Mouse (Mus musculus) heart, embryonic 13.5 days (tissue): ENCODE results near the gene Rsph6a. TPM values are rescaled to one million over a fixed set of nuclear protein-coding genes. Genes with fewer than 3 reads are reported as not detected.

Experiments used
- ATAC-seq: fragments of 200-750 bp; cut with Nextera tagmentation; 2 replicates; pipeline ENCODE4 v1.8.0; 2017; ENCODE audit warnings: moderate TSS enrichment; ENCODE audit not compliant: insufficient number of reproducible peaks, low FRiP score, low TSS enrichment; ENCODE audit errors: extremely low read depth
- H3K27ac ChIP-seq: fragments of 300-500 bp; sonication (generic); replicated peaks from 2 replicates; pipeline ENCODE4 v1.5.1; 2015; ENCODE audit warnings: moderate library complexity, mild to moderate bottlenecking, inconsistent platforms
- H3K27me3 ChIP-seq: fragments of 300-500 bp; sonication (generic); replicated peaks from 2 replicates; pipeline ENCODE4 v1.6.1; 2015; ENCODE audit warnings: mild to moderate bottlenecking, inconsistent platforms
- H3K36me3 ChIP-seq: fragments of 300-500 bp; sonication (generic); 2 replicates; pipeline ENCODE4 v1.6.1; 2015; ENCODE audit warnings: mild to moderate bottlenecking, inconsistent platforms
- H3K4me1 ChIP-seq: fragments of 300-500 bp; sonication (generic); 2 replicates; pipeline ENCODE4 v1.6.1; 2015; ENCODE audit warnings: inconsistent platforms
- H3K4me2 ChIP-seq: fragments of 300-500 bp; sonication (generic); 2 replicates; pipeline ENCODE4 v1.6.1; 2015; ENCODE audit warnings: inconsistent platforms, mild to moderate bottlenecking, moderate library complexity
- H3K4me3 ChIP-seq: fragments of 300-500 bp; sonication (generic); 2 replicates; pipeline ENCODE4 v1.5.1; 2015; ENCODE audit warnings: moderate library complexity, mild to moderate bottlenecking, inconsistent platforms
- H3K9ac ChIP-seq: fragments of 300-500 bp; sonication (generic); 2 replicates; pipeline ENCODE4 v1.6.1; 2015; ENCODE audit warnings: inconsistent platforms, mild to moderate bottlenecking, moderate library complexity
- H3K9me3 ChIP-seq: fragments of 300-500 bp; sonication (generic); 2 replicates; pipeline ENCODE4 v1.6.1; 2016; ENCODE audit warnings: inconsistent platforms
- WGBS: fragments of 180-500 bp; shearing (Covaris S2); methylation state at CpG from one replicate; pipeline ENCODE4 v1.1.7; 2015; ENCODE audit warnings: mixed read lengths; 5-methylcytosine and 5-hydroxymethylcytosine counted together
- polyA plus RNA-seq: library from polyadenylated mRNA; unstranded; fragments of >200 nt; fragmentation: Nextera tagmentation; extraction: Ambion mirVana; gene quantifications from 2 replicates; pipeline ENCODE4 v1.2.1, GENCODE M21; 2015

The Rsph6a gene
- polyA plus RNA-seq = not detected in 2 replicates

DNA sequence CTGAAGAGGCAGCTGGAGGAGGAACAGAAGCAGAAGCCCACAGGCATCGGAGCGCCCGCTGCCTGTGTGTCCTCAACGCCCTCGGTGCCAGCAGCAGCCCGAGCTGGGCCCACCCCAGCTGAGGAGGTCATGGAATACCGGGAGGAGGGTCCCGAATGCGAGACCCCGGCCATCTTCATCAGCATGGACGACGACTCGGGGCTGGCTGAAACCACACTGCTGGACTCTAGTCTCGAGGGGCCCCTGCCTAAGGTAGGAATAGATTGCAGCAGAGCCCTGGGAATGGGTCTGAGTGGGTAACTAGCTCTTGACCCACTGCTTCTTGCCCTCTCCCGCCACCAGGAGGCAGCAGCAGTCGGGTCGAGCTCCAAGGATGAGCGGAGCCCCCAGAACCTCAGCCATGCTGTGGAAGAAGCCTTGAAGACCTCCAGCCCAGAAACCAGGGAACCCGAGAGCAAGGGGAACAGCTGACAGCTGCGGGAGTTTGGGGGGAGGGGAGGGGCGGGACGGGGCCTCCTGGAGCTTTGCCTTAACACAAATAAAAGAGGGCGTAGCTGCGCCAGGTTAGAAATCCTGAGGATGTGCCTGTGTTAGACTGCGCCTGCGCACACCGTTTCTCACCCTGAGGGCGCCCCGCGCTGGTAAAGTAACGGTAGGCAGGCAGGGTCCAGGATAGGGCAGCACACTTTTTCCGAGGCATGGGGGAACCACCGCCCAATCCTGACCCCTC is at the start of gene Rsph6a:
TSS of gene Rsph6a (plus strand) at position 644 of the 730 bp plus-strand sequence.
- ATAC-seq = no peak
- Histone ChIP-seq H3K4me2 (peak within 1 kb of the TSS; percentile 50), H3K4me3 (peak within 1 kb of the TSS; percentile 19), H3K27me3 (no peaks in the 10 kb centered on the region), H3K4me1 (peaks cover 12% of the 10 kb centered on the region), H3K9ac (peak within 1 kb of the TSS; percentile 52; the same call in 1 of the 2 replicates), H3K27ac (no peak within 1 kb of the TSS), H3K9me3 (no peaks in the 10 kb centered on the region), H3K36me3 (peaks cover 48% of the 10 kb centered on the region)
- 35% methylated on average over 32 of the region's 33 CpGs for whole genome bisulfite sequencing

DNA sequence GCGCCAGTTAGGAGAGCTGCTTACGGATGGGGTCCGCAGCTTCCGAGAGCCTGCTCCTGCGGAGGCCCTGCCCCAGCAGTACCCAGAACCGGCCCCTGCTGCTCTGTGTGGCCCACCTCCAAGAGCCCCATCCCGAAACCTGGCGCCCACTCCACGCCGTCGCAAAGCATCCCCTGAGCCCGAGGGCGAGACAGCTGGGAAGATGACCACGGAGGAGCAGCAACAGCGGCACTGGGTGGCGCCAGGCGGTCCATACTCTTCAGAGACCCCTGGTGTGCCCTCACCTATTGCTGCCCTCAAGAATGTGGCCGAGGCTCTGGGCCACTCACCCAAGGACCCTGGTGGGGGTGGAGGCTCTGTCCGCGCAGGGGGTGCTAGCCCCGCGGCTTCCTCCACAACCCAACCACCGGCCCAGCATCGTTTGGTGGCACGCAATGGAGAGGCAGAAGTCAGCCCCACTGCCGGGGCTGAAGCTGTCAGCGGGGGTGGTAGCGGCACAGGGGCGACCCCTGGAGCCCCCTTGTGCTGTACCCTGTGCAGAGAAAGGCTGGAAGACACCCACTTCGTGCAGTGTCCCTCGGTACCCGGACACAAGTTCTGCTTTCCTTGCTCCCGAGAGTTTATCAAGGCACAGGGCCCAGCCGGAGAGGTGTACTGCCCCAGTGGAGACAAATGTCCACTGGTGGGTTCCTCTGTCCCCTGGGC is 48.9 kb upstream of the Rsph6a start:
- H3K4me3 ChIP-seq = peak overlapping the region; percentile 82
- peaks cover 56% of the 10 kb centered on the region for H3K4me1 ChIP-seq
- H3K9me3 ChIP-seq = no peaks in the 10 kb centered on the region
- H3K27ac ChIP-seq = no peak overlapping the region
- 78% methylated on average over 34 of the region's 34 CpGs for WGBS
- H3K27me3 ChIP-seq = no peaks in the 10 kb centered on the region
- H3K9ac ChIP-seq = peak overlapping the region; percentile 91
- H3K36me3 ChIP-seq = peaks cover 26% of the 10 kb centered on the region
- no peak for ATAC-seq
- H3K4me2 ChIP-seq = peak overlapping the region; percentile 98

DNA sequence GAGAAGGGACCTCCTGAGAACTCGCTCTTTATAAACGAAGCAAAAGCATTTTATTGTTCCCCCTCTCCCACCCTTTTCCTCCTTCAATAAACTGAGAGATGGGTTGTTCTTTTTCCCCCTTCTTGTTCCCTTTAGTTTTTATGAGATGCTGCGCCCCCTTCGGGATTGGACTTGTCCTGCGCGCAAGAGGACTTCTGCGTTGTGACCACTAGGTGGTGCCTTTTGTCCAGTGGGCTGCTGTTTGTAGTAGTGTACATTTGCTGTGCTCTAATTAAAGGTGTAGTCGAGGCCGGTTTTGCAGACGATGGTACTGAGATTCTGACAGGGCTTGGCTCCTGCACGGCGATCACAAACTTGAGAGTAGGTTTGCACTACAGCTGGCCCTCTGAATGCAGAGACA is 48.0 kb upstream of the Rsph6a start:
- peak overlapping the region; percentile 91 for H3K9ac ChIP-seq
- H3K4me2 ChIP-seq = peak overlapping the region; percentile 98; the same call in 1 of the 2 replicates
- 5% methylated on average over 12 of the region's 12 CpGs for WGBS

DNA sequence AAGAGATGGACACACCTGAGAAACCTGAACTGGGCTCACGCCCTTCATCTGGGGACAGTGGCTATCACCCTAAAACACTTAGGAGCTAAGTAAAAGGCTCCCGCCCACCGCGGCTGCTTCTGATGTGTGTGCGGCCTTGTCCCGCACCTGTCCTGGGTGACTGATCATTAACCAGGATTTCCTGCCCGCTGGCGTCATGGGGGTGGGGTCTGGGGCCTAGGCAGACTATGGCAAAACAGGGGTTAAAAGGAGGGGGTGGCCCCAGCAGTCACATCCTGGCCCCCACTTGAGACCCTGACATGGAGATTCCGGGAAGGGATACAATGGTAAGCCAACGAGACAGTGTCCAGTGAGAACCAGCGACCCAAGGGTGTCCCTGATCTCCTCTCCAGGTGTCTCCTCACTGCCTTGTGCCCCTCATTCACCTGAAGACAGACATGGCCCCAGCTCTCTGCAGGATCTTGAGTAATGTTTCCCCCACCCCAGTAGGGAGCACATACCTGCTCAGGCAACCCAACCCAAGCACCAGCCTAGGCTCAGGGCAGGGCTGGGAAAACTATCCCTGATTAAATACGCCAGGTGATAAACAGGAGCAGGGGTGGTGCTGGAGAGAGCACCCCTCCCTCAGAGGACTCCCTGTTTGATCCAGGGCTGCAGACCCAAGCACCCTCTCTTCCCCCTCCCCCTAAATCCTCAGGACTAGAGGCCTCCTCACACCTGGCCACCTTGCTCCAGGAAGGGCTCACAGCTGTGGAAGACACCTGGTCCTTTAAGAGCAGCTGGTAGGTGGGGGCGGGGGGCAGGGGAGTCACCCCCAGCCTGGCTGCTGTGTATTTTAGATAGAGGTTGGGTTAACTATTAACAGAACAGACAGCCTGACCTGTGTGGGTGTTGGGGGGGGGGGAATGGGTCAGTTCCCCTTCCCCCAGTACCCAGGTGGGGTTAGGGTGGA is 47.2 kb upstream of the Rsph6a start:
- H3K4me1 ChIP-seq = peaks cover 48% of the 10 kb centered on the region
- no peaks in the 10 kb centered on the region for H3K27me3 ChIP-seq
- peak overlapping the region; percentile 51; the same call in 1 of the 2 replicates for H3K9ac ChIP-seq
- no peak overlapping the region for H3K27ac ChIP-seq
- no peak overlapping the region for H3K4me2 ChIP-seq
- no peak overlapping the region for H3K4me3 ChIP-seq
- no peak for ATAC-seq
- no peaks in the 10 kb centered on the region for H3K9me3 ChIP-seq
- H3K36me3 ChIP-seq = peaks cover 26% of the 10 kb centered on the region
- WGBS = 69% methylated on average over 13 of the region's 13 CpGs

More for the DNA sequence above, 48.0 kb upstream of the Rsph6a start:
- Histone ChIP-seq H3K36me3 (peaks cover 26% of the 10 kb centered on the region), H3K27ac (no peak overlapping the region), H3K4me3 (peak overlapping the region; percentile 82; the same call in 1 of the 2 replicates), H3K9me3 (no peaks in the 10 kb centered on the region), H3K4me1 (peaks cover 48% of the 10 kb centered on the region), H3K27me3 (no peaks in the 10 kb centered on the region)
- ATAC-seq = no peak

DNA sequence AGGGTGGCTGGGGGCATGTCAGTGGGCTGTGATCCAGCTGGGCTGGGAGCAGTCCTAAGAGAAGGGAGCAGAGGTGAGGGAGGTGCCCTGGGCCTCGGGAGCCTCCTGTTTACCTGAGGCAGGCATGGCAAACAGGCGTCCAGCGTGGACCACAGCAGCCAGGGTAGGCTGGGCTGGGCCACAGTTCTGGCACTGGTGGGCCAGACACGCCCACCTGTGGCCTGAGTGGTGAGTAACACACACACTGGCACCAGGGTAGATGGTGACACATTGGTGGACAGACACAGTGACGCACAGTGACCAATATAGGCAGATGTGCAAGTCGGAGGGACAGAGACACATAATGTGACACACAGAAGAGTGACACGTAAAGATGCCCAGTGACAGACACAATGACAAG is 43.9 kb upstream of the Rsph6a start:
- H3K9me3 ChIP-seq = no peaks in the 10 kb centered on the region
- H3K9ac ChIP-seq = no peak overlapping the region
- no peak overlapping the region for H3K4me2 ChIP-seq
- H3K4me1 ChIP-seq = peaks cover 38% of the 10 kb centered on the region
- peaks cover 3% of the 10 kb centered on the region; the same call in 1 of the 2 replicates for H3K27me3 ChIP-seq
- ATAC-seq = no peak
- no peak overlapping the region for H3K27ac ChIP-seq
- H3K4me3 ChIP-seq = no peak overlapping the region
- peaks cover 20% of the 10 kb centered on the region for H3K36me3 ChIP-seq
- whole genome bisulfite sequencing = 79% methylated on average over 7 of the region's 7 CpGs

DNA sequence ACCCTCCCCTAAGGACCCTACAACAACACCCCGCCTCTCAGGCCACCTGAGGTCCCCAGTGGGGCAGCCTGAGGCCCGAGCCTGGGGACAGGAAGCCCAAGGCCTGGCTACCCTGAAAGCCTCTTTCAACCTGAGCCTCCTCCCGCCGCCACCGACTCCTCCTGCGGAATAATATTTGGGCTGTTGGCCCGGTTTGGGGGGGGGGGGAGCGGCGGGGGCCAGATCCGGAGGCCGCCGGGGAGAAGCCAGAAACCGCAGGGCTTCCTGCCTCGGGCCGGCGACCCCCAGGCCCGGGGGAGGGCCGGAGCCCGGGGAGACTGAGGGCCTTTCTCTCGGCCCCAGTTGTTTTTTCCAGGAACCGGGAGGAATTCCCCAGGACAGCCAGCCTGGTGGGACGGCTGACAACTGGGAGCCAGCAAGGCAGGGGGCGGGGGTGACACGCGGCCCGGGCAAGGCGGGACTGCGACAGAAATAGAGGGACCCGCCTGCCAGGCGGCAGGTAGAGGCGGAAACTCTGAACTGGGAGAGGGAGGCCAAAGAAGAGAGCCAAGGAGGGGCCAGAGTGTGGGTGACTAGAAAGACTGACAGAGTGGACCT is 42.4 kb upstream of the Rsph6a start:
- H3K27me3 ChIP-seq = peaks cover 3% of the 10 kb centered on the region; the same call in 1 of the 2 replicates
- peak overlapping the region; percentile 75 for H3K27ac ChIP-seq
- ATAC-seq = peak; percentile 32; the same call in 1 of the 2 replicates
- peaks cover 24% of the 10 kb centered on the region for H3K4me1 ChIP-seq
- H3K4me3 ChIP-seq = peak overlapping the region; percentile 58
- H3K4me2 ChIP-seq = peak overlapping the region; percentile 87
- H3K36me3 ChIP-seq = peaks cover 7% of the 10 kb centered on the region
- under 1% methylated on average over 23 of the region's 31 CpGs for WGBS
- H3K9ac ChIP-seq = peak overlapping the region; percentile 89
- no peaks in the 10 kb centered on the region for H3K9me3 ChIP-seq

DNA sequence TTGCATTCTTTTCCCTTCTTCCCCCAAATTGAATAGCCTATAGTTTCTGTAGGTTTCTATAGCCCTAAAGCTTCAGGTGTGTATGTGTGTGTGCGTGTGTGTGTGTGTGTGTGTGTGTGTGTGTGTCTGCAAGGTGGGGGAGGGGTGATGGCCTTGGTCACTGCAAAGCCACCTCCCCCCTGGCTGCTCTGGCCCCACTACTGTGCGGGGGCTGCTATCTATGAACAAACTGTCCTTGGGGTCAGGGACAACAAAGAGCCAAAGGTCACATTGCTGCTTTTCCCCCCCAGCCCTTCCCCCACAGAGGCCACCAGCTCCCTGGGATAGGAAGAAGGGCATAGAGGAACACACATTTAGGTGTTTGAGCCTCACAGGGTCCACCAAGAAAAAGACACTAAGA is 41.6 kb upstream of the Rsph6a start:
- Histone ChIP-seq H3K36me3 (no peaks in the 10 kb centered on the region), H3K9me3 (no peaks in the 10 kb centered on the region), H3K27me3 (peaks cover 3% of the 10 kb centered on the region; the same call in 1 of the 2 replicates), H3K27ac (no peak overlapping the region), H3K4me1 (peaks cover 18% of the 10 kb centered on the region), H3K4me3 (0 out of 2 replicates have a peak overlapping the region, but pooled peaks have one; percentile 58), H3K4me2 (peak overlapping the region; percentile 87), H3K9ac (peak overlapping the region; percentile 89; the same call in 1 of the 2 replicates)
- ATAC-seq = no peak
- WGBS = 36% methylated on average over 2 of the region's 2 CpGs

DNA sequence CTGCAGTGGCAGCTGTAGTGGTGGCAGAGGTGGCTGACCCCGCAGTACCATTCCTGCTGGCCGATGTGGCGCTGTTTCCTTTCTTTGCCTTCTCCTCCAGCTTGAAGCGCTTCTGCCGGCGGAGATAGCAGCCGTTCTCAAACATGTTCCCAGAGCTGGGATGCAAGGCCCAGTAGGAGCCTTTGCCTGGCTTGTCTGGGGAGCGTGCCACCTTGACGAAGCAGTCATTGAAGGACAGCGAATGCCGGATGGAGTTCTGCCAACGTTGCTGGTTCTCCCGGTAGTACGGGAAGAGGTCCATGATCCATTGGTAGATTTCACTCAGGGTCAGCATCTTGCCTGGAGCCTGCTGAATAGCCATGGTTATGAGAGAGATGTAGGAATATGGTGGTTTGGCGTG is 40.0 kb upstream of the Rsph6a start:
- H3K4me1 ChIP-seq = peaks cover 18% of the 10 kb centered on the region
- H3K27me3 ChIP-seq = peaks cover 6% of the 10 kb centered on the region
- H3K9me3 ChIP-seq = no peaks in the 10 kb centered on the region
- H3K36me3 ChIP-seq = no peaks in the 10 kb centered on the region
- WGBS = 49% methylated on average over 15 of the region's 15 CpGs
- ATAC-seq = no peak
- no peak overlapping the region for H3K27ac ChIP-seq
- no peak overlapping the region for H3K9ac ChIP-seq
- no peak overlapping the region for H3K4me3 ChIP-seq
- H3K4me2 ChIP-seq = no peak overlapping the region

DNA sequence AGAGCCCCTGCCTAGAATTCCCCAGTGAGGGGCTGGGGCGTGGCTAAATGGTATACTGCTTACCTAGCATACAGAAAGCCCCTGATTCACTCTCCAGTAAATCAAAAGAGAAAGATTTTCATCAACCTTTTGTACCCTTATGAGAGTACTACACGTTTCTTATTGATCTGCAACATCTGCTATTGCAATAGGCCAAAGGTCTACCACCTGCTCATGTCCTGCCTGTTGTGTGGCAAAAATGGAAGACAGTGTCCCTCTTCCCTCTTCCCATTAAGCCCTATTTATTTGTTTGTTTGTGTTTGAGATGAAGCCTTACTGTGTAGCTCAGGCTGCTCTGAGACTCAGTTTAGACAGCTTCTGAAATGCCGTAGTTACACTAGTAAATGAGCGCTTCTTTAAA is 38.4 kb upstream of the Rsph6a start:
- WGBS = 79% methylated on average over 4 of the region's 4 CpGs
- Histone ChIP-seq H3K9me3 (no peaks in the 10 kb centered on the region), H3K9ac (no peak overlapping the region), H3K36me3 (no peaks in the 10 kb centered on the region), H3K27ac (no peak overlapping the region), H3K4me2 (no peak overlapping the region), H3K27me3 (peaks cover 22% of the 10 kb centered on the region), H3K4me3 (no peak overlapping the region), H3K4me1 (peaks cover 20% of the 10 kb centered on the region)
- no peak for ATAC-seq

DNA sequence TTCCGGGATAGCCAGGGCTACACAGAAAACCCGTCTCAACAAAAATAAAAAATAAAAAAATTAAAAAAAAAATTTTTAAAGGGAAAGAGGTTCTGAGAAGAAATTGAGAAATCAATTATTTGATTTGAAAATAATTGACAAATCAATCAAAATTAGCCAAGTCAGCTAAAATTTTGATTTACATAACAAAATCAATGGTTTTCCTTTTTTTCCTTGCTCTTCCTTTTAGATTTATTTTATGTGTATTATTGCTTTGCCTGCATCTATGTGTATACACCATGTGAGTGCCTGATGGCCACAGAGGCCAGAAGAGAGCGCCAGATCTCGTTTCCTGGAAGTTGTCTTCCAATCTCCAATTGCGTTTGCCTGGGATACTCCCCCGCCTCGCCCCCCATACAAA is 36.6 kb upstream of the Rsph6a start:
- H3K4me1 ChIP-seq = peaks cover 11% of the 10 kb centered on the region
- no peak overlapping the region for H3K4me3 ChIP-seq
- H3K9ac ChIP-seq = no peak overlapping the region
- H3K27ac ChIP-seq = no peak overlapping the region
- H3K9me3 ChIP-seq = no peaks in the 10 kb centered on the region
- no peak overlapping the region for H3K4me2 ChIP-seq
- H3K36me3 ChIP-seq = no peaks in the 10 kb centered on the region
- H3K27me3 ChIP-seq = peaks cover 40% of the 10 kb centered on the region
- WGBS = 80% methylated on average over 7 of the region's 7 CpGs
- no peak for ATAC-seq
